In the genomic region with DNA sequence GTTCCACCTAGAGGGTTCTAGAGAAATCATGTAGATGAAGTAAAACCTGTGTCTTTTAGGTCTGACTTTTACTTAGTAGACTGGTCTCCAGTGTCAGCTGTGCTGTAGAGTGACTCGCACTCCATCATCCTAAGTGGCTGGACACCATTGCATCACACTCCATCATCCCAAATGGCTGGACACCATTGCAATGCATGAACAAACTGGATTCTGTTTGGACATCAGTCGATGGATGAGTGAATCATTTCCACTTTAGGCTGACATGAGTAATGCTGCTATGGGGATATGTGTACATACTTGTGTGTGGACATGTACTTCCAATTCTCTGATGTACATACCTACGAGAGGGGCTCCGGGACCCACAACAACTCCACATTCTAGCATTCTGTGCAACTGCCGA, we compare ENCODE assay signal across 16 mouse cellular contexts.
"Had no signal": no experiment of that assay in that cellular context is flagged by ENCODE, and none has a peak within 500 bp of the region (broad histone marks: within the 10 kb centered on the region; RNA-seq: fewer than 3 reads in every experiment).

No protein-coding gene starts in this region.

- H3K9ac ChIP-seq: limb, embryonic 15.5 days; liver, embryonic 12.5 days; lung, embryonic 15.5 days; midbrain, embryonic 15.5 days; neural tube, embryonic 13.5 days had no signal

- H3K4me1 ChIP-seq: limb, embryonic 15.5 days; liver, embryonic 12.5 days; lung, embryonic 15.5 days; midbrain, embryonic 15.5 days; neural tube, embryonic 13.5 days had no signal

- H3K27me3 ChIP-seq: limb, embryonic 15.5 days; liver, embryonic 12.5 days; lung, embryonic 15.5 days; midbrain, embryonic 15.5 days; neural tube, embryonic 13.5 days had no signal

- H3K27ac ChIP-seq: layer of hippocampus, adult 2 months; limb, embryonic 15.5 days; liver, embryonic 12.5 days; lung, embryonic 15.5 days; midbrain, embryonic 15.5 days; neural tube, embryonic 13.5 days had no signal

- H3K4me2 ChIP-seq: limb, embryonic 15.5 days; liver, embryonic 12.5 days; lung, embryonic 15.5 days; midbrain, embryonic 11.5 days; midbrain, embryonic 15.5 days; neural tube, embryonic 13.5 days had no signal

- DNase-seq: kidney, adult 18-20 months; kidney, postnatal 10 days; kidney, postnatal 4 days; left cerebral cortex, postnatal 4 days; retina, postnatal 1 day; right cerebral cortex, postnatal 4 days; spleen, adult 18-20 months; thymus, adult 18-20 months; thymus, postnatal 14 days had no signal

- H3K9me3 ChIP-seq: limb, embryonic 15.5 days; liver, embryonic 12.5 days; lung, embryonic 15.5 days; midbrain, embryonic 15.5 days had no signal

- H3K4me3 ChIP-seq: layer of hippocampus, adult 2 months; limb, embryonic 15.5 days; liver, embryonic 12.5 days; lung, embryonic 15.5 days; midbrain, embryonic 15.5 days; neural tube, embryonic 13.5 days had no signal

- H3K36me3 ChIP-seq: limb, embryonic 15.5 days; liver, embryonic 12.5 days; lung, embryonic 15.5 days; midbrain, embryonic 15.5 days; neural tube, embryonic 13.5 days had no signal

- ATAC-seq: liver, embryonic 12.5 days; midbrain, embryonic 15.5 days had no signal
